Mouse (Mus musculus): Measurements from ENCODE around the gene Cbfa2t3.

The Cbfa2t3 gene

GRCm38 (mm10) chr8:122699005-122699492, at the start of gene Cbfa2t3:
Gene Cbfa2t3, minus strand, starts transcription at chr8:122699109.
- H3K4me3 ChIP-seq (replicated peaks; ENCODE audit: low read length), result peak within 1 kb of the TSS; percentile 58
- H3K4me1 ChIP-seq (replicated peaks; ENCODE audit: low read depth, low read length), result peaks cover 22% of the 10 kb centered on the region
- no peaks in the 10 kb centered on the region for H3K27me3 ChIP-seq (ENCODE audit: insufficient read depth, low read length)
- H3K36me3 ChIP-seq (ENCODE audit: insufficient read depth, low read length), result no peaks in the 10 kb centered on the region
- no peak for TF ChIP-seq CTCF (conservative IDR thresholded peaks at IDR 0.05; ENCODE audit: low read length)
- TF ChIP-seq POU5F1 (IDR thresholded peaks at IDR 0.05; ENCODE audit: borderline replicate concordance, low read length), result no peak
- TF ChIP-seq NANOG (IDR thresholded peaks at IDR 0.05; ENCODE audit: borderline replicate concordance, low read length), result no peak
- H3K9me3 ChIP-seq (ENCODE audit: low read length), result no peaks in the 10 kb centered on the region

GRCm38 (mm10) chr8:122747825-122748224, 48.9 kb upstream of the Cbfa2t3 start:
- TF ChIP-seq NANOG (IDR thresholded peaks at IDR 0.05; ENCODE audit: borderline replicate concordance, low read length) (no peak), POU5F1 (IDR thresholded peaks at IDR 0.05; ENCODE audit: borderline replicate concordance, low read length) (no peak), CTCF (conservative IDR thresholded peaks at IDR 0.05; ENCODE audit: low read length) (no peak)
- no peak overlapping the region for H3K4me3 ChIP-seq (replicated peaks; ENCODE audit: low read length)
- H3K4me1 ChIP-seq (replicated peaks; ENCODE audit: low read depth, low read length), result peaks cover 20% of the 10 kb centered on the region
- H3K27me3 ChIP-seq (ENCODE audit: insufficient read depth, low read length), result peaks cover 51% of the 10 kb centered on the region
- no peaks in the 10 kb centered on the region for H3K9me3 ChIP-seq (ENCODE audit: low read length)
- no peaks in the 10 kb centered on the region for H3K36me3 ChIP-seq (ENCODE audit: insufficient read depth, low read length)

- Histone ChIP-seq H3K27me3 (ENCODE audit: insufficient read depth, low read length) (peaks cover 45% of the 10 kb centered on the region), H3K9me3 (ENCODE audit: low read length) (no peaks in the 10 kb centered on the region), H3K4me3 (replicated peaks; ENCODE audit: low read length) (no peak overlapping the region), H3K36me3 (ENCODE audit: insufficient read depth, low read length) (no peaks in the 10 kb centered on the region), H3K4me1 (replicated peaks; ENCODE audit: low read depth, low read length) (peaks cover 14% of the 10 kb centered on the region)
- TF ChIP-seq NANOG (IDR thresholded peaks at IDR 0.05; ENCODE audit: borderline replicate concordance, low read length) (no peak), CTCF (conservative IDR thresholded peaks at IDR 0.05; ENCODE audit: low read length) (no peak), POU5F1 (IDR thresholded peaks at IDR 0.05; ENCODE audit: borderline replicate concordance, low read length) (no peak)
Observed at GRCm38 (mm10) chr8:122746439-122746838, 47.5 kb upstream of the Cbfa2t3 start.

GRCm38 (mm10) chr8:122745750-122746275, 46.9 kb upstream of the Cbfa2t3 start:
- no peaks in the 10 kb centered on the region for H3K36me3 ChIP-seq (ENCODE audit: insufficient read depth, low read length)
- peaks cover 42% of the 10 kb centered on the region for H3K27me3 ChIP-seq (ENCODE audit: insufficient read depth, low read length)
- peaks cover 14% of the 10 kb centered on the region for H3K4me1 ChIP-seq (replicated peaks; ENCODE audit: low read depth, low read length)
- peak overlapping the region; percentile 20; the same call in 1 of the 2 replicates for H3K4me3 ChIP-seq (replicated peaks; ENCODE audit: low read length)
- TF ChIP-seq CTCF (conservative IDR thresholded peaks at IDR 0.05; ENCODE audit: low read length), result no peak
- TF ChIP-seq NANOG (IDR thresholded peaks at IDR 0.05; ENCODE audit: borderline replicate concordance, low read length), result no peak
- no peak for TF ChIP-seq POU5F1 (IDR thresholded peaks at IDR 0.05; ENCODE audit: borderline replicate concordance, low read length)
- H3K9me3 ChIP-seq (ENCODE audit: low read length), result no peaks in the 10 kb centered on the region

GRCm38 (mm10) chr8:122745022-122745749, 46.3 kb upstream of the Cbfa2t3 start:
- TF ChIP-seq POU5F1 (IDR thresholded peaks at IDR 0.05; ENCODE audit: borderline replicate concordance, low read length) (no peak), NANOG (IDR thresholded peaks at IDR 0.05; ENCODE audit: borderline replicate concordance, low read length) (no peak), CTCF (conservative IDR thresholded peaks at IDR 0.05; ENCODE audit: low read length) (no peak)
- Histone ChIP-seq H3K27me3 (ENCODE audit: insufficient read depth, low read length) (peaks cover 42% of the 10 kb centered on the region), H3K4me1 (replicated peaks; ENCODE audit: low read depth, low read length) (peaks cover 14% of the 10 kb centered on the region), H3K4me3 (replicated peaks; ENCODE audit: low read length) (peak overlapping the region; percentile 20; the same call in 1 of the 2 replicates), H3K36me3 (ENCODE audit: insufficient read depth, low read length) (no peaks in the 10 kb centered on the region), H3K9me3 (ENCODE audit: low read length) (no peaks in the 10 kb centered on the region)

- Histone ChIP-seq H3K4me3 (replicated peaks; ENCODE audit: low read length) (no peak overlapping the region), H3K27me3 (ENCODE audit: insufficient read depth, low read length) (peaks cover 43% of the 10 kb centered on the region), H3K36me3 (ENCODE audit: insufficient read depth, low read length) (no peaks in the 10 kb centered on the region), H3K9me3 (ENCODE audit: low read length) (no peaks in the 10 kb centered on the region), H3K4me1 (replicated peaks; ENCODE audit: low read depth, low read length) (peaks cover 25% of the 10 kb centered on the region)
- TF ChIP-seq POU5F1 (IDR thresholded peaks at IDR 0.05; ENCODE audit: borderline replicate concordance, low read length) (no peak), NANOG (IDR thresholded peaks at IDR 0.05; ENCODE audit: borderline replicate concordance, low read length) (no peak), CTCF (conservative IDR thresholded peaks at IDR 0.05; ENCODE audit: low read length) (no peak)
Observed at GRCm38 (mm10) chr8:122742471-122742870, 43.6 kb upstream of the Cbfa2t3 start.

GRCm38 (mm10) chr8:122739102-122739725, 40.3 kb upstream of the Cbfa2t3 start:
- peaks cover 22% of the 10 kb centered on the region for H3K27me3 ChIP-seq (ENCODE audit: insufficient read depth, low read length)
- no peaks in the 10 kb centered on the region for H3K9me3 ChIP-seq (ENCODE audit: low read length)
- H3K4me1 ChIP-seq (replicated peaks; ENCODE audit: low read depth, low read length), result peaks cover 27% of the 10 kb centered on the region
- H3K36me3 ChIP-seq (ENCODE audit: insufficient read depth, low read length), result no peaks in the 10 kb centered on the region
- peak overlapping the region; percentile 51 for H3K4me3 ChIP-seq (replicated peaks; ENCODE audit: low read length)
- TF ChIP-seq NANOG (IDR thresholded peaks at IDR 0.05; ENCODE audit: borderline replicate concordance, low read length) (no peak), CTCF (conservative IDR thresholded peaks at IDR 0.05; ENCODE audit: low read length) (no peak), POU5F1 (IDR thresholded peaks at IDR 0.05; ENCODE audit: borderline replicate concordance, low read length) (no peak)

- Histone ChIP-seq H3K36me3 (ENCODE audit: insufficient read depth, low read length) (no peaks in the 10 kb centered on the region), H3K9me3 (ENCODE audit: low read length) (no peaks in the 10 kb centered on the region), H3K4me3 (replicated peaks; ENCODE audit: low read length) (no peak overlapping the region), H3K27me3 (ENCODE audit: insufficient read depth, low read length) (peaks cover 21% of the 10 kb centered on the region), H3K4me1 (replicated peaks; ENCODE audit: low read depth, low read length) (peaks cover 27% of the 10 kb centered on the region)
- TF ChIP-seq NANOG (IDR thresholded peaks at IDR 0.05; ENCODE audit: borderline replicate concordance, low read length), result no peak
- TF ChIP-seq POU5F1 (IDR thresholded peaks at IDR 0.05; ENCODE audit: borderline replicate concordance, low read length), result no peak
- no peak for TF ChIP-seq CTCF (conservative IDR thresholded peaks at IDR 0.05; ENCODE audit: low read length)
Observed at GRCm38 (mm10) chr8:122737886-122738285, 39.0 kb upstream of the Cbfa2t3 start.

Data from E14TG2a.4 (cell line).